Mouse (Mus musculus) forebrain, embryonic 13.5 days (tissue): ENCODE data around the gene 4921517D22Rik. TPM values are rescaled to one million over a fixed set of nuclear protein-coding genes. Genes with fewer than 3 reads are reported as not detected.
A peak's percentile ranks its signal among the peaks of the same experiment; 100 is the strongest.

Experiments used
- ATAC-seq: fragments of 200-750 bp; cut with Nextera tagmentation; 2 replicates; pipeline ENCODE4 v1.8.0; 2017
- H3K27ac ChIP-seq: fragments of 300-500 bp; sonication (generic); 2 replicates; pipeline ENCODE4 v1.5.1; 2015; ENCODE audit warnings: inconsistent platforms, mild to moderate bottlenecking, moderate library complexity
- H3K27me3 ChIP-seq: fragments of 300-500 bp; sonication (generic); 2 replicates; pipeline ENCODE4 v1.6.1; 2015; ENCODE audit warnings: mild to moderate bottlenecking, inconsistent platforms
- H3K36me3 ChIP-seq: fragments of 300-500 bp; sonication (generic); 2 replicates; pipeline ENCODE4 v1.6.1; 2015; ENCODE audit warnings: mild to moderate bottlenecking, inconsistent platforms; ENCODE audit not compliant: poor library complexity, severe bottlenecking
- H3K4me1 ChIP-seq: fragments of 300-500 bp; sonication (generic); 2 replicates; pipeline ENCODE4 v1.6.1; 2015; ENCODE audit warnings: inconsistent platforms
- H3K4me2 ChIP-seq: fragments of 300-500 bp; sonication (generic); 2 replicates; pipeline ENCODE4 v1.6.1; 2015; ENCODE audit warnings: inconsistent platforms, mild to moderate bottlenecking, moderate library complexity
- H3K4me3 ChIP-seq: fragments of 300-500 bp; sonication (generic); 2 replicates; pipeline ENCODE4 v1.5.1; 2015; ENCODE audit warnings: mild to moderate bottlenecking, inconsistent platforms
- H3K9ac ChIP-seq: fragments of 300-500 bp; sonication (generic); 2 replicates; pipeline ENCODE4 v1.6.1; 2015; ENCODE audit warnings: mild to moderate bottlenecking, inconsistent platforms
- H3K9me3 ChIP-seq: fragments of 300-500 bp; sonication (generic); replicated peaks from 2 replicates; pipeline ENCODE4 v1.6.1; 2016; ENCODE audit warnings: inconsistent platforms
- WGBS: fragments of 180-500 bp; shearing (Covaris S2); methylation state at CpG from one replicate; pipeline ENCODE4 v1.1.7; 2015; 5-methylcytosine and 5-hydroxymethylcytosine counted together
- polyA plus RNA-seq: library from polyadenylated mRNA; unstranded; fragments of >200 nt; fragmentation: Nextera tagmentation; extraction: Ambion mirVana; gene quantifications from 2 replicates; pipeline ENCODE4 v1.2.1, GENCODE M21; 2015

The 4921517D22Rik gene
- polyA plus RNA-seq, 1 experiment from 2014 or later = not detected

DNA sequence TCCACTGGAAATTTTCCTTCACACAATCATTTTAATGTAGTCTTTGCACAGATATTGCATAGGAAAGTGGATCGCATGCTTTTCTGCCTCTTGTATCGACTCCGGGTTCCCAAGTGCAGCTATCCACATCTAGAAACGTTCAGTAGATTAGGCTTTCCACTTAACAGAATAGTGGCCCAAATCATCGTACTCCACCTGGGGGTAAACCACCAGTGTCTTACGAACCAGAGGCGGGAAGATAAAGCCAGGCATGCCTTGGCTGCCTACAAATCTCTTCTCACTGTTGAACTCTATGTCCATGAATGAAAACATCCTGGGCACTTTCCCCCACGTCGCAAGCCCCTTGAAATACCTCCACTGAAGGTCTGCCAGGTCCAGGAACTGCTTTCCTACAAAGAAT is 4.6 kb downstream of the 4921517D22Rik start:
- Histone ChIP-seq H3K36me3 (no peaks in the 10 kb centered on the region), H3K9me3 (no peaks in the 10 kb centered on the region), H3K4me3 (no peak overlapping the region), H3K4me1 (no peaks in the 10 kb centered on the region), H3K27ac (no peak overlapping the region), H3K27me3 (no peaks in the 10 kb centered on the region), H3K9ac (no peak overlapping the region), H3K4me2 (no peak overlapping the region)
- no peak for ATAC-seq
- WGBS = 93% methylated on average over 9 of the region's 9 CpGs

- Histone ChIP-seq H3K4me3 (no peak overlapping the region), H3K4me2 (no peak overlapping the region), H3K27ac (no peak overlapping the region), H3K9ac (no peak overlapping the region), H3K36me3 (no peaks in the 10 kb centered on the region), H3K27me3 (no peaks in the 10 kb centered on the region), H3K4me1 (no peaks in the 10 kb centered on the region), H3K9me3 (no peaks in the 10 kb centered on the region)
- WGBS = 77% methylated on average over 13 of the region's 13 CpGs
- ATAC-seq = no peak
Measured at GRCm38 (mm10) chr13:59688338-59688770, 5.6 kb downstream of the 4921517D22Rik start.

- no peak overlapping the region for H3K9ac ChIP-seq
- no peak overlapping the region for H3K4me3 ChIP-seq
- H3K9me3 ChIP-seq = no peaks in the 10 kb centered on the region
- H3K27me3 ChIP-seq = no peaks in the 10 kb centered on the region
- no peak for ATAC-seq
- H3K27ac ChIP-seq = no peak overlapping the region
- no peaks in the 10 kb centered on the region for H3K4me1 ChIP-seq
- no peak overlapping the region for H3K4me2 ChIP-seq
- 92% methylated on average over 3 of the region's 3 CpGs for WGBS
- no peaks in the 10 kb centered on the region for H3K36me3 ChIP-seq
Measured at GRCm38 (mm10) chr13:59685236-59685635, 8.7 kb downstream of the 4921517D22Rik start.

GRCm38 (mm10) chr13:59682629-59683028 is 11.3 kb downstream of the 4921517D22Rik start:
- ATAC-seq = no peak
- no peaks in the 10 kb centered on the region for H3K9me3 ChIP-seq
- 40% methylated on average over 7 of the region's 7 CpGs for WGBS
- no peaks in the 10 kb centered on the region for H3K4me1 ChIP-seq
- no peak overlapping the region for H3K27ac ChIP-seq
- H3K4me2 ChIP-seq = no peak overlapping the region
- H3K27me3 ChIP-seq = no peaks in the 10 kb centered on the region
- H3K4me3 ChIP-seq = no peak overlapping the region
- H3K36me3 ChIP-seq = no peaks in the 10 kb centered on the region
- no peak overlapping the region for H3K9ac ChIP-seq

GRCm38 (mm10) chr13:59679908-59680307 is 14.0 kb downstream of the 4921517D22Rik start:
- Histone ChIP-seq H3K9me3 (no peaks in the 10 kb centered on the region), H3K4me1 (no peaks in the 10 kb centered on the region), H3K9ac (no peak overlapping the region), H3K4me3 (no peak overlapping the region), H3K27me3 (no peaks in the 10 kb centered on the region), H3K4me2 (no peak overlapping the region), H3K27ac (no peak overlapping the region), H3K36me3 (no peaks in the 10 kb centered on the region)
- WGBS = 79% methylated on average over 4 of the region's 4 CpGs
- ATAC-seq = no peak

- Histone ChIP-seq H3K4me1 (peaks cover 2% of the 10 kb centered on the region), H3K27me3 (no peaks in the 10 kb centered on the region), H3K27ac (no peak overlapping the region), H3K9me3 (no peaks in the 10 kb centered on the region), H3K4me3 (no peak overlapping the region), H3K36me3 (no peaks in the 10 kb centered on the region), H3K4me2 (no peak overlapping the region), H3K9ac (no peak overlapping the region)
- no peak for ATAC-seq
- 62% methylated on average over 4 of the region's 4 CpGs for WGBS
Measured at GRCm38 (mm10) chr13:59679306-59679705, 14.6 kb downstream of the 4921517D22Rik start.

- no peak for ATAC-seq
- no peak overlapping the region for H3K4me3 ChIP-seq
- H3K27ac ChIP-seq = no peak overlapping the region
- peaks cover 22% of the 10 kb centered on the region for H3K4me1 ChIP-seq
- H3K4me2 ChIP-seq = peak overlapping the region; percentile 82; the same call in 1 of the 2 replicates
- H3K36me3 ChIP-seq = no peaks in the 10 kb centered on the region
- no peaks in the 10 kb centered on the region for H3K27me3 ChIP-seq
- 82% methylated on average over 12 of the region's 12 CpGs for WGBS
- no peaks in the 10 kb centered on the region for H3K9me3 ChIP-seq
- H3K9ac ChIP-seq = no peak overlapping the region
Measured at GRCm38 (mm10) chr13:59676316-59677229, 17.3 kb downstream of the 4921517D22Rik start.

GRCm38 (mm10) chr13:59675151-59676011 is 18.5 kb downstream of the 4921517D22Rik start, which contains the start of gene Golm1:
TSS of gene Golm1 (minus strand) at chr13:59675811.
- no peaks in the 10 kb centered on the region for H3K9me3 ChIP-seq
- peak within 1 kb of the TSS; percentile 83 for H3K4me3 ChIP-seq
- H3K9ac ChIP-seq = peak within 1 kb of the TSS; percentile 92
- ATAC-seq = peak; percentile 82
- H3K27ac ChIP-seq = peak within 1 kb of the TSS; percentile 86
- H3K4me1 ChIP-seq = peaks cover 30% of the 10 kb centered on the region
- H3K36me3 ChIP-seq = no peaks in the 10 kb centered on the region
- H3K4me2 ChIP-seq = peak within 1 kb of the TSS; percentile 82
- WGBS = under 1% methylated on average over 59 of the region's 61 CpGs
- no peaks in the 10 kb centered on the region for H3K27me3 ChIP-seq

DNA sequence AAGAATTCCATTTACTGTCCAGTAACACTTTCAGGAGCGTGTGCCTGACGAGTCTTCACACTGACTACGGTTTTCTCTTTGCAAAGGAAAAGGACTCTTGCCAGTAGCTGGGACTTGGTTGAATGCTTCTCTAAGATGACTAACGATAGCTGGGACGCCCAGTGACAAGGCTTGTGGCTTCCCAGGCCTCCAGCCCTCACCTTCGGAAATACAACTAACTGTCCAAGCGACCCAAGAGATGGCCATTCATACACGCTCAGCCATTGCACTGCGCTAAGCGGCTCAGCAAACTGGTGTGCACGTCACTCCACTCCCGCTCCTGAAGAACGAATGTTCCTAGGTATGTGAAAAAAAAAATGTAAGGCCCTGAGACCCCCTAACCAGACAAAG is 19.2 kb downstream of the 4921517D22Rik start:
- Histone ChIP-seq H3K36me3 (no peaks in the 10 kb centered on the region), H3K4me2 (peak overlapping the region; percentile 82), H3K27ac (peak overlapping the region; percentile 86), H3K27me3 (no peaks in the 10 kb centered on the region), H3K4me3 (peak overlapping the region; percentile 83), H3K4me1 (peaks cover 30% of the 10 kb centered on the region), H3K9ac (peak overlapping the region; percentile 92), H3K9me3 (no peaks in the 10 kb centered on the region)
- 1% methylated on average over 13 of the region's 13 CpGs for WGBS
- no peak for ATAC-seq

DNA sequence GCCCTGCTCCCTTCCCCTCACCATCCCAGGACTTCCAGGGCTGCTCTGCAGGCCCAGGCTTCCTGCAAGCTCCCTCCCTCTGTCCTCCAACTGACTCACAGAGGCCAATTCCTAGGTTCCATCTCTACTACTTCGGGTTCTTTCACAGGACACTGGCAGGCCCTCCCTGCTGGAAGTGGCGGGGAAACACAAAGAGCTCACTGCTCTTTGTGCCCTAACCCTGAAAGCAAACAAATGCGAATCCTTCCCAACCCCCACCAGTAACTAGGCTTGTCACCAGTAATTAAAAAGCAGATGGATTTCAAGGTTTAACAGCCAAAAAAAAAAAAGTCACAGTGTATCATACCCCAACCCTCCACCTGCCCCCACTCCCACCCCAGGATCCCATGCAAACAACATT is 19.7 kb downstream of the 4921517D22Rik start:
- peak overlapping the region; percentile 82 for H3K4me2 ChIP-seq
- no peaks in the 10 kb centered on the region for H3K36me3 ChIP-seq
- WGBS = 0% methylated on average over 3 of the region's 3 CpGs
- peak overlapping the region; percentile 83 for H3K4me3 ChIP-seq
- H3K27me3 ChIP-seq = no peaks in the 10 kb centered on the region
- no peaks in the 10 kb centered on the region for H3K9me3 ChIP-seq
- peak overlapping the region; percentile 92 for H3K9ac ChIP-seq
- H3K4me1 ChIP-seq = peaks cover 30% of the 10 kb centered on the region
- ATAC-seq = no peak
- H3K27ac ChIP-seq = peak overlapping the region; percentile 86

- Histone ChIP-seq H3K4me2 (peak overlapping the region; percentile 82), H3K9ac (peak overlapping the region; percentile 71), H3K4me3 (peak overlapping the region; percentile 83), H3K27ac (no peak overlapping the region; the same call in 1 of the 2 replicates), H3K36me3 (no peaks in the 10 kb centered on the region), H3K4me1 (peaks cover 30% of the 10 kb centered on the region), H3K27me3 (no peaks in the 10 kb centered on the region), H3K9me3 (no peaks in the 10 kb centered on the region)
- 18% methylated on average over 7 of the region's 7 CpGs for WGBS
- peak; percentile 14; the same call in 1 of the 2 replicates for ATAC-seq
Measured at GRCm38 (mm10) chr13:59673597-59673996, 20.3 kb downstream of the 4921517D22Rik start.

DNA sequence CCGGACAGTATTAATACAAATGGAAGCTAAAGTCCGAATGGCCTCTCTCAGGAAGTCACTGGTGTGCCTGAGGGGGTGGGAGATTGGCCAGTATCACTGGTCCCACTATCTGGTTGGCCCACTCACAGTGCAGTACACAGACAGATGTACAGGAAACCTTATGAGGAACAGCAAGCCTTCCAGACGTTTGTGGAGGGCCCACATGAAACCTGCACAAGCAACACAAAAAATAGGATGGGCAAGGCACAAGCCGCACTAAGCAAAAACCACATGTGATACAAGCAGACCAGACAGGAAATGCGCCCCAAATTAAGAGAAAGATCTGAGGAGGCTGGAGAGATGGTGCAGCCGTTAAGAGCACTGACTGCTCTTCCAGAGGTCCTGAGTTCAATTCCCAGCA is 21.7 kb downstream of the 4921517D22Rik start:
- Histone ChIP-seq H3K9ac (0 out of 2 replicates have a peak overlapping the region, but pooled peaks have one; percentile 12), H3K4me2 (peak overlapping the region; percentile 33), H3K4me1 (peaks cover 30% of the 10 kb centered on the region), H3K4me3 (no peak overlapping the region), H3K9me3 (no peaks in the 10 kb centered on the region), H3K27me3 (no peaks in the 10 kb centered on the region), H3K36me3 (no peaks in the 10 kb centered on the region), H3K27ac (peak overlapping the region; percentile 65)
- ATAC-seq = no peak
- WGBS = 79% methylated on average over 6 of the region's 6 CpGs
